Mouse (Mus musculus) small intestine, adult 2 months (tissue): ENCODE measurements around the gene Alkbh3.

ENCODE experiments used
- CTCF ChIP-seq: fragments of 200-500 bp; IDR thresholded peaks from 2 replicates; pipeline ENCODE4 v1.5.1; 2012; ENCODE audit warnings: low read depth, mild to moderate bottlenecking, control low read depth, inconsistent platforms, low read length, moderate library complexity, mixed read lengths; ENCODE audit not compliant: insufficient replicate concordance, insufficient read length; ENCODE audit errors: extremely low read depth
- POLR2A ChIP-seq: fragments of 200-500 bp; IDR thresholded peaks from 2 replicates; pipeline ENCODE4 v1.6.1; 2012; ENCODE audit warnings: low read depth, mild to moderate bottlenecking, control low read depth, inconsistent platforms, low read length, moderate library complexity

GRCm38 (mm10) chr2:93956331-93956801 is 54.2 kb downstream of the Alkbh3 start:
- no peak for TF ChIP-seq CTCF
- TF ChIP-seq POLR2A = no peak
